Mouse (Mus musculus) forebrain, embryonic 15.5 days (tissue): ENCODE measurements around the gene Ispd. TPM values are rescaled to one million over a fixed set of nuclear protein-coding genes. Genes with fewer than 3 reads are reported as not detected.

Experiments
- ATAC-seq: fragments of 200-750 bp; cut with Nextera tagmentation; replicated peaks from 2 replicates; pipeline ENCODE4 v1.8.0; 2017; ENCODE audit warnings: mild to moderate bottlenecking, moderate TSS enrichment, moderate library complexity
- H3K27ac ChIP-seq: fragments of 300-500 bp; sonication (generic); replicated peaks from 2 replicates; pipeline ENCODE4 v1.5.1; 2015; ENCODE audit warnings: mild to moderate bottlenecking, inconsistent platforms
- H3K27me3 ChIP-seq: fragments of 300-500 bp; sonication (generic); 2 replicates; pipeline ENCODE4 v1.6.1; 2015; ENCODE audit warnings: inconsistent platforms
- H3K36me3 ChIP-seq: fragments of 300-500 bp; sonication (generic); 2 replicates; pipeline ENCODE4 v1.6.1; 2015; ENCODE audit warnings: mild to moderate bottlenecking, inconsistent platforms
- H3K4me1 ChIP-seq: fragments of 300-500 bp; sonication (generic); 2 replicates; pipeline ENCODE4 v1.6.1; 2015; ENCODE audit warnings: inconsistent platforms
- H3K4me2 ChIP-seq: fragments of 300-500 bp; sonication (generic); replicated peaks from 2 replicates; pipeline ENCODE4 v1.6.1; 2015; ENCODE audit warnings: mild to moderate bottlenecking, inconsistent platforms
- H3K4me3 ChIP-seq: fragments of 300-500 bp; sonication (generic); 2 replicates; pipeline ENCODE4 v1.5.1; 2015; ENCODE audit warnings: mild to moderate bottlenecking, inconsistent platforms
- H3K9ac ChIP-seq: fragments of 300-500 bp; sonication (generic); replicated peaks from 2 replicates; pipeline ENCODE4 v1.6.1; 2015; ENCODE audit warnings: mild to moderate bottlenecking, inconsistent platforms
- H3K9me3 ChIP-seq: fragments of 300-500 bp; sonication (generic); 2 replicates; pipeline ENCODE4 v1.6.1; 2016; ENCODE audit warnings: inconsistent platforms
- WGBS: fragments of 180-500 bp; shearing (Covaris S2); methylation state at CpG from one replicate; pipeline ENCODE4 v1.1.7; 2015; ENCODE audit warnings: mixed read lengths; 5-methylcytosine and 5-hydroxymethylcytosine counted together
- polyA plus RNA-seq: library from polyadenylated mRNA; unstranded; fragments of >200 nt; fragmentation: Nextera tagmentation; extraction: Ambion mirVana; gene quantifications from 2 replicates; pipeline ENCODE4 v1.2.1, GENCODE M21; 2015

Ispd gene
- polyA plus RNA-seq, 1 experiment from 2014 or later: 8.6 TPM

- no peak for ATAC-seq
- no peaks in the 10 kb centered on the region for H3K9me3 ChIP-seq
These were observed 5.7 kb downstream of the Ispd start for GRCm38 (mm10) chr12:36386991-36387390.

DNA sequence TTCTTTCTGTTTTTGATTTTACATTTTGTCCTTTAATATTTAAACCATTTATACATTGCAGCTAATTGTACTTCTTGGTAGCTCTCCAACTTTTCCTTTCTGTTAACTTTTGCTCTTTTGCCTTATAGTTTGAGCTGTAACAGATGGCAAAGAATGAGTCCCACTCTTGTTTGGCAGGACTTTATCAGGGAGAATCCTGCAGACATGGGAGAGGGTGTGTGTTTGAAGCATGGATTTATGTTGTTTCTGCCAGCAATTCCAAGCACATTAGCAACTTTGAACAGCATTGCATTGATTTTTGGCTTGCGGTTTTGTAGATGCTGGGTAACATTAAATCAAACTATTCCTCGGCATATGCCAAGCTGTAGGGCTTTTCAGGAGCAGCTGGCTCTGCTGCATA is 13.9 kb downstream of the Ispd start:
- Histone ChIP-seq H3K4me2 (no peak overlapping the region), H3K9ac (no peak overlapping the region), H3K36me3 (no peaks in the 10 kb centered on the region), H3K4me1 (no peaks in the 10 kb centered on the region), H3K4me3 (no peak overlapping the region), H3K9me3 (no peaks in the 10 kb centered on the region), H3K27me3 (no peaks in the 10 kb centered on the region), H3K27ac (peak overlapping the region; percentile 54)
- ATAC-seq: peak; percentile 84
- 74% methylated on average over 2 of the region's 2 CpGs for WGBS

More at GRCm38 (mm10) chr12:36386991-36387390, 5.7 kb downstream of the Ispd start:
- H3K4me3 ChIP-seq: no peak overlapping the region
- H3K4me2 ChIP-seq: no peak overlapping the region
- no peak overlapping the region for H3K27ac ChIP-seq
- no peaks in the 10 kb centered on the region for H3K36me3 ChIP-seq
- H3K9ac ChIP-seq: no peak overlapping the region
- no peaks in the 10 kb centered on the region for H3K27me3 ChIP-seq
- 91% methylated on average over 4 of the region's 4 CpGs for WGBS
- peaks cover 6% of the 10 kb centered on the region; the same call in 1 of the 2 replicates for H3K4me1 ChIP-seq

DNA sequence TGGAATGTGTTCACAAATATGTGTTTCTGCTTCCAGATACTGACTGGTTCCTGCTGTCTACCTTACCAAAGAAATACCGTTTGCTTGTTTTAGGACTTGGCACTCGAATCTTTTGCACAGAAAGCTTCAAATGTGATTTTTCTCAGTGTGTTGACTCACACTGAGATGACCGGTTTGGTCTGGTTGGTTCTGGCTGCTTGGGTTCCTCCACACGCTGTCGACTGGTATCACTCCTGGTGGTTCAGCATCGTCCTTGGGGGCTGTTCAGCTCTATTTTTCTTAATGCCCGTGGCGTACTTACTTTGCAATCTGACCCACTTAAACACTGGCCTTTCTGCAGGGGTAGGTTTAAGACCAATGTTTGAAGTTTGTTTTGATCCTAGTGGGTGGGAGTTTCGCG is 42.4 kb downstream of the Ispd start:
- no peak overlapping the region for H3K4me3 ChIP-seq
- no peaks in the 10 kb centered on the region for H3K27me3 ChIP-seq
- no peaks in the 10 kb centered on the region for H3K4me1 ChIP-seq
- H3K27ac ChIP-seq: no peak overlapping the region
- no peaks in the 10 kb centered on the region for H3K9me3 ChIP-seq
- no peak overlapping the region for H3K9ac ChIP-seq
- no peaks in the 10 kb centered on the region for H3K36me3 ChIP-seq
- 85% methylated on average over 10 of the region's 10 CpGs for WGBS
- no peak overlapping the region for H3K4me2 ChIP-seq
- ATAC-seq: no peak

GRCm38 (mm10) chr12:36425258-36425657 is 44.0 kb downstream of the Ispd start:
- 74% methylated on average over 7 of the region's 7 CpGs for WGBS
- ATAC-seq: no peak

DNA sequence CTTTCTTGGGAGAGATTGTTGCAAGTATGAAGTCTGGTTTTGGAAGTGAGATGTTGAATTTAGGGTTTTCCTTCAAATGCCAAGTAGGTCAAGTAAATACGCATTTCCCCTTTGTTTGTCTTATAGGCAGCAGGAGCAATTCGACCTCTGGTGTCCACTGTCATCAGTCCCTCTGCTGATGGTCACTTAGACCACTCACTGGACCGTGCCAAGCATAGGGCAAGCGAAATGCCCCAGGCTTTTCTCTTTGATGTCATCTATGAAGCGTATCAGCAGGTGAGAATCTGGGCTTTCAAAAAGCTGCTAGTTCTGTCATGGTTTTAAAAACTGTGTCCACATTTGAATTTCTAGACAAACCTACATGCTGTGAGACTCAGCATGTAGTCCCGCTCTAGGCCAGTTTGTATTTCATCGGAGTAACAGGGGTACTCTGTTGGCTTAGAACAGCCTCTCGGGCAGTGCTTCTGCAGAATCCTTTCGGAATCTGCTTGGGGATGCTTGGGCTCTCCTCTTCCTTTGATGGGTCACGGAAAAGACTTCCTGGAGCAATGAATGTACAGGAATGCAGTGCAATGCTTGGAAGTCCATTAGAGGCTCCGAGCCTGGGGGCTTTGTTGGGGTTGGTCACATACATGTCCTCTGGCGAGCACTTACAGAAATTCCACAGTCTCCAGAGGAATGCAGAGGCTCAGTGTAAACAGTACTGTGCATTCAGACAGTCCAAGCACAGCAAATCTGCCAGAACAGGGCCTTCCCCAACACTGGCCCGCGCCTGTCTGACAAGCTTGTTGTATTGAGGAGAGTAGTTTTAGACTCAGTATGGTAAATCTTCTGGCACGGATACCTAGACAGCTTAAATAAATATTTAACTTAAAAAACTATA is 45.2 kb downstream of the Ispd start:
- H3K9me3 ChIP-seq: no peaks in the 10 kb centered on the region
- ATAC-seq: no peak
- no peaks in the 10 kb centered on the region for H3K27me3 ChIP-seq
- no peak overlapping the region for H3K4me3 ChIP-seq
- no peak overlapping the region for H3K4me2 ChIP-seq
- H3K9ac ChIP-seq: no peak overlapping the region
- H3K27ac ChIP-seq: no peak overlapping the region
- WGBS: 79% methylated on average over 15 of the region's 15 CpGs
- no peaks in the 10 kb centered on the region for H3K36me3 ChIP-seq
- no peaks in the 10 kb centered on the region for H3K4me1 ChIP-seq

More at GRCm38 (mm10) chr12:36425258-36425657, 44.0 kb downstream of the Ispd start:
- no peaks in the 10 kb centered on the region for H3K36me3 ChIP-seq
- H3K9ac ChIP-seq: no peak overlapping the region
- H3K27ac ChIP-seq: no peak overlapping the region
- no peaks in the 10 kb centered on the region for H3K4me1 ChIP-seq
- H3K27me3 ChIP-seq: no peaks in the 10 kb centered on the region
- no peaks in the 10 kb centered on the region for H3K9me3 ChIP-seq
- no peak overlapping the region for H3K4me2 ChIP-seq
- H3K4me3 ChIP-seq: no peak overlapping the region

- WGBS: 83% methylated on average over 5 of the region's 5 CpGs
- H3K36me3 ChIP-seq: no peaks in the 10 kb centered on the region
- no peaks in the 10 kb centered on the region for H3K9me3 ChIP-seq
- ATAC-seq: no peak
- no peak overlapping the region for H3K27ac ChIP-seq
- no peak overlapping the region for H3K4me2 ChIP-seq
- no peaks in the 10 kb centered on the region for H3K27me3 ChIP-seq
- no peak overlapping the region for H3K4me3 ChIP-seq
- no peaks in the 10 kb centered on the region for H3K4me1 ChIP-seq
- H3K9ac ChIP-seq: no peak overlapping the region
These were observed 55.7 kb downstream of the Ispd start for GRCm38 (mm10) chr12:36436956-36437355.

DNA sequence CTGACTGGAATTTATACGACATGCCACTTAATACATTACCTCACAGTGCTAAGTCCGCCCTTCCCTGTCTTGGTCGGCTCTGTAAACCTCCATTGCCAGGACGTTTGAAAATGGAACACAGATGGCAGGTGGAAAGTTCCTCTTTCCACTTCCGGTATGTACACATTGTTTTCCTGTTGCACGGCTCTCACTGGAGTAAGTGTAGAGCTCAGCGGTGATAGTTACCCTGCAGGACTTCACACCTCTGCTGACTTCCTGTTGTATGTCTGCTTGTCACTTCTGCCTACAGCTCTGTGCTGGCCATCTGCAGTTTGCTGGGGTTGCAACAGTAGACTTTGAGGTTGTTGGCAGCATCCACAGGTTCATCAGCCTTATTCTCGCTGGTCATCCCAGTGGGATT is 58.1 kb downstream of the Ispd start:
- no peak overlapping the region for H3K27ac ChIP-seq
- 88% methylated on average over 8 of the region's 8 CpGs for WGBS
- no peak for ATAC-seq
- no peaks in the 10 kb centered on the region for H3K4me1 ChIP-seq
- no peaks in the 10 kb centered on the region for H3K27me3 ChIP-seq
- H3K9me3 ChIP-seq: no peaks in the 10 kb centered on the region
- H3K4me3 ChIP-seq: no peak overlapping the region
- no peak overlapping the region for H3K4me2 ChIP-seq
- no peak overlapping the region for H3K9ac ChIP-seq
- H3K36me3 ChIP-seq: no peaks in the 10 kb centered on the region

DNA sequence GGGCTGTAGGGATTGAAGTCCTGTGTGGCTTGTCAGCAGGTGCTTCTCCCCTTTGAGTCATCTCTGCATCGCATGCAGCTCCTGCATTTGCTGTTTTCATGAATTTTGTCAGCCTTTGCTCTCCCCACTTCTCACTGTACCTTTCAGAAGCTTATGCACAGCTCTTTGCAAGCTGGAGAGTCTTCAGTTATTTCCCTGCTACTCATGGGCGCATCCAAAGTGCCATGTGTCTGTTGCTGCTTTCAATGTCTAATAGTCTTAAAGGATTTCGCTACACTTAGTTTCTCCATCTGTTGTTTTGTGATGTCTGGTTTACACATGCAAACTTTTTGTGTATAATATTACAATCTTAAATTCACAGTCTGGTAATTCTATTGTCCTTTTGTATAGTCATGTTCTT is 74.8 kb downstream of the Ispd start:
- no peaks in the 10 kb centered on the region for H3K9me3 ChIP-seq
- no peak overlapping the region for H3K9ac ChIP-seq
- H3K27ac ChIP-seq: no peak overlapping the region
- H3K4me1 ChIP-seq: no peaks in the 10 kb centered on the region
- H3K27me3 ChIP-seq: no peaks in the 10 kb centered on the region
- H3K4me2 ChIP-seq: no peak overlapping the region
- no peaks in the 10 kb centered on the region for H3K36me3 ChIP-seq
- H3K4me3 ChIP-seq: no peak overlapping the region
- no peak for ATAC-seq
- 81% methylated on average over 3 of the region's 3 CpGs for WGBS

DNA sequence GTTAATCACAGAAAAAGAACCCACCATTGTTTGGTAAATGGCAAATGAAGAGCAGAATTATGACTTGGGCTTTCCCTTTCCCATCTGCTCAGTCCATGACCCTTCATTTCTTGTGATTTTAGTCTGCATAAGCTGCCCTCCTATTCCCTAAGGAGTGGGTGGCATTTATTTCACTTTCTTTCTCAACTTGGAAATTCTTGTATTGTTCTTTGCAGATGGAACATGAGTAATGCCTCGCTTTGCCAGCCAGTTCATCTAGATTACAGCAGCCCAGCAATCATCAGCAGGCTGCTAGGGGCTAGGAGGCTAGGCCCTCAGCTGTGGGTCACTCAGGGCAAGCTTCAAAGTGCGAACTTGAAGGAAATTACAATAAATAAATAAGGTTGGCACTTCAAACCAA is 76.5 kb downstream of the Ispd start:
- no peak for ATAC-seq
- H3K4me3 ChIP-seq: no peak overlapping the region

DNA sequence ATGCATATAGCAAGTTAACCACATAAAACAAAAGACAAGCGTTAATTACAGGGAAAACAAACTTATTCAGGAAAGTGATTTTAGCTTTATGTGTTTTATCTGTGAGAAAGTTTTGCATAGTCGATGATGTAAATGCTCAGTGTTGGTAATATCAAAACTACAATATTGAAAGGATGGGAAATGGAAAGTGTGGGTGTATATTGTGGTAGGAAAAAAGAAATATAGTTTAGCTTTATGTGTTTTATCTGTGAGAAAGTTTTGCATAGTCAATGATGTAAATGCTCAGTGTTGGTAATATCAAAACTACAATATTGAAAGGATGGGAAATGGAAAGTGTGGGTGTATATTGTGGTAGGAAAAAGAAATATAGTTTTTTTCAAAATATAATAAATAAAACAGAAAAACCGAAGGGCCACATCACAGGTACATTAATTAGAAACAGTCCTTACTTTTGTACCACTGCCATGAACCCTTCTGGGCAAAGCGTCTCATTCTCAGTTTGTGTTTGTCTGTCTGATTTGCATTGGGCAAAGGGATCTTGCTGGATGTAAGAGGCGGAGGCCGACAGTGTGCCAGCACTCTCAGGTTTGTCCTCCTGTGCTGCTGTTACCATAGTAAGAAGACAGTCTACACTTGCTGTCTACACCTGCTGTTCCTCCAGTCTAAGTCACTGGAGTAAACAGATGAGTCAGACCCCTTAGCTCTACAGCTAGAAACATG is 87.2 kb downstream of the Ispd start:
- Histone ChIP-seq H3K4me1 (no peaks in the 10 kb centered on the region), H3K4me2 (no peak overlapping the region), H3K27me3 (no peaks in the 10 kb centered on the region), H3K4me3 (no peak overlapping the region), H3K36me3 (no peaks in the 10 kb centered on the region), H3K9ac (no peak overlapping the region), H3K27ac (no peak overlapping the region), H3K9me3 (no peaks in the 10 kb centered on the region)
- ATAC-seq: no peak
- WGBS: 93% methylated on average over 6 of the region's 6 CpGs

More for the DNA sequence above, 76.5 kb downstream of the Ispd start:
- WGBS: 84% methylated on average over 2 of the region's 2 CpGs
- Histone ChIP-seq H3K4me2 (no peak overlapping the region), H3K9me3 (no peaks in the 10 kb centered on the region), H3K9ac (no peak overlapping the region), H3K4me1 (no peaks in the 10 kb centered on the region), H3K27me3 (no peaks in the 10 kb centered on the region), H3K36me3 (no peaks in the 10 kb centered on the region), H3K27ac (no peak overlapping the region)

DNA sequence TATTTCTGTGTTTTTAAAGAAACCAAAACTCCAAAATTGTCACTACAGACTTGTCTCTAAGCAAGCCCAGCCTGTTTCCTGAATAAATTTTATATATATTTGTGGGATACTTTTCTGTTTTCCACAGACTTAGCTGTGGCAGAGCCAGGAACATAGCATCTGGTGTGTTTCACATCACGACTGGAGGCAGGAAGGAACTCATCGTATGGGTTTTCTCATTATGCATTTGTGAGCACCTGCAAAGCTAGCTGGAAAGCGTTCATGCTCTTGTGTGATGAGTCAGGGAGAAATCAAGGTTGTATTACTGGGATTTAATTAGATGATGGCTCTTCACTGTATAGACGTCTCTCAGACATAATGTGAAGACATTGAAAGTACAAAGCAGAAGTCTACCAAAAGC is 90.2 kb downstream of the Ispd start:
- H3K27ac ChIP-seq: no peak overlapping the region
- no peak overlapping the region for H3K4me3 ChIP-seq
- no peaks in the 10 kb centered on the region for H3K4me1 ChIP-seq
- H3K9ac ChIP-seq: no peak overlapping the region
- no peaks in the 10 kb centered on the region for H3K9me3 ChIP-seq
- WGBS: 74% methylated on average over 4 of the region's 4 CpGs
- H3K27me3 ChIP-seq: no peaks in the 10 kb centered on the region
- ATAC-seq: no peak
- no peak overlapping the region for H3K4me2 ChIP-seq
- H3K36me3 ChIP-seq: no peaks in the 10 kb centered on the region

- H3K27me3 ChIP-seq: no peaks in the 10 kb centered on the region
- no peaks in the 10 kb centered on the region for H3K9me3 ChIP-seq
- no peaks in the 10 kb centered on the region for H3K4me1 ChIP-seq
- no peak overlapping the region for H3K4me3 ChIP-seq
- no peak overlapping the region for H3K4me2 ChIP-seq
- no peaks in the 10 kb centered on the region for H3K36me3 ChIP-seq
- ATAC-seq: no peak
- WGBS: 86% methylated on average over 3 of the region's 3 CpGs
- no peak overlapping the region for H3K27ac ChIP-seq
- no peak overlapping the region for H3K9ac ChIP-seq
These were observed 92.9 kb downstream of the Ispd start for GRCm38 (mm10) chr12:36474171-36474570.
